Mouse (Mus musculus) MEL (cell line): ENCODE results near the gene Eif4e1b. TPM values are rescaled to one million over a fixed set of nuclear protein-coding genes. Genes with fewer than 3 reads are reported as not detected.

Experiments
- DNase-seq: peaks from one replicate; pipeline ENCODE4 v3.0.0; 2011; ENCODE audit warnings: low read depth, low spot score
- H3K27ac ChIP-seq: 2 replicates; pipeline ENCODE4 v1.5.1; 2012; ENCODE audit warnings: low read depth, mild to moderate bottlenecking, control low read depth, low read length, moderate library complexity; ENCODE audit not compliant: control insufficient read depth
- H3K27me3 ChIP-seq, 2 experiments: fragments of 150-350 bp in 1 of 2; sonication (generic) in 1 of 2; 2 replicates each; pipeline ENCODE4 v1.6.1; 2012; ENCODE audit warnings: low read length in 2 of 2, mild to moderate bottlenecking in 2 of 2, improper control_type of control experiment in 1 of 2, moderate library complexity in 1 of 2; ENCODE audit not compliant: insufficient read depth in 2 of 2, control insufficient read depth in 1 of 2
- H3K36me3 ChIP-seq, 2 experiments: 2 replicates each; pipeline ENCODE4 v1.6.1; 2012 to 2014; ENCODE audit warnings: low read length in 2 of 2, improper control_type of control experiment in 1 of 2, inconsistent platforms in 1 of 2, mild to moderate bottlenecking in 1 of 2; ENCODE audit not compliant: insufficient read depth in 2 of 2, control insufficient read depth in 1 of 2
- H3K4me1 ChIP-seq, 2 experiments: fragments of 150-350 bp in 1 of 2; sonication (generic) in 1 of 2; 2 replicates each; pipeline ENCODE4 v1.6.1; 2012; ENCODE audit warnings: low read length in 2 of 2, improper control_type of control experiment in 1 of 2, mild to moderate bottlenecking in 1 of 2; ENCODE audit not compliant: insufficient read depth in 2 of 2, control insufficient read depth in 1 of 2
- H3K4me3 ChIP-seq, 2 experiments: fragments of 150-350 bp in 1 of 2; sonication (generic) in 1 of 2; 2 replicates each; pipeline ENCODE4 v1.5.1; 2012; ENCODE audit warnings: low read depth in 2 of 2, low read length in 2 of 2, mild to moderate bottlenecking in 2 of 2, moderate library complexity in 2 of 2, control low read depth in 1 of 2, improper control_type of control experiment in 1 of 2; ENCODE audit not compliant: control insufficient read depth in 1 of 2, insufficient read depth in 1 of 2
- H3K79me2 ChIP-seq: 2 replicates; pipeline ENCODE4 v1.6.1; 2012; ENCODE audit warnings: mild to moderate bottlenecking, low read length, moderate library complexity; ENCODE audit not compliant: control insufficient read depth, poor library complexity, insufficient read depth
- H3K9ac ChIP-seq: 2 replicates; pipeline ENCODE4 v1.6.1; 2012; ENCODE audit warnings: low read depth, mild to moderate bottlenecking, control low read depth, low read length, moderate library complexity; ENCODE audit not compliant: control insufficient read depth, poor library complexity, severe bottlenecking
- H3K9me3 ChIP-seq: fragments of 150-350 bp; sonication (generic); replicated peaks from 2 replicates; pipeline ENCODE4 v1.6.1; 2012; ENCODE audit warnings: mild to moderate bottlenecking, low read length, improper control_type of control experiment, moderate library complexity; ENCODE audit not compliant: insufficient read depth
- CHD1 ChIP-seq: IDR thresholded peaks from 2 replicates; pipeline ENCODE4 v1.6.1; 2012; ENCODE audit warnings: low read depth, mild to moderate bottlenecking, inconsistent platforms, low read length, improper control_type of control experiment
- CHD2 ChIP-seq: IDR thresholded peaks from 2 replicates; pipeline ENCODE4 v1.6.1; 2011; ENCODE audit warnings: low read length, improper control_type of control experiment
- ETS1 ChIP-seq: IDR thresholded peaks from 2 replicates; pipeline ENCODE4 v1.6.1; 2012; ENCODE audit warnings: low read depth, mild to moderate bottlenecking, inconsistent platforms, low read length, improper control_type of control experiment, moderate library complexity
- GABPA ChIP-seq: IDR thresholded peaks from 2 replicates; pipeline ENCODE4 v1.6.1; 2012; ENCODE audit warnings: low read depth, mild to moderate bottlenecking, inconsistent platforms, low read length, improper control_type of control experiment, moderate library complexity
- HCFC1 ChIP-seq: IDR thresholded peaks from 2 replicates; pipeline ENCODE4 v1.6.1; 2012; ENCODE audit warnings: low read depth, mild to moderate bottlenecking, inconsistent platforms, low read length, improper control_type of control experiment, moderate library complexity
- JUND ChIP-seq: IDR thresholded peaks from 2 replicates; pipeline ENCODE4 v1.6.1; 2011; ENCODE audit warnings: low read depth, mild to moderate bottlenecking, improper control_type of control experiment, low read length
- MAFK ChIP-seq: IDR thresholded peaks from 2 replicates; pipeline ENCODE4 v1.6.1; 2011; ENCODE audit warnings: low read depth, mild to moderate bottlenecking, low read length, improper control_type of control experiment, borderline replicate concordance
- MAX ChIP-seq: IDR thresholded peaks from 2 replicates; pipeline ENCODE4 v1.6.1; 2011; ENCODE audit warnings: low read length, improper control_type of control experiment
- MEF2A ChIP-seq: IDR thresholded peaks from 2 replicates; pipeline ENCODE4 v1.6.1; 2014; ENCODE audit warnings: low read depth, mild to moderate bottlenecking, inconsistent platforms, low read length, improper control_type of control experiment; ENCODE audit not compliant: poor library complexity, insufficient replicate concordance, severe bottlenecking; ENCODE audit errors: extremely low read depth
- MXI1 ChIP-seq: IDR thresholded peaks from 2 replicates; pipeline ENCODE4 v1.6.1; 2011; ENCODE audit warnings: mild to moderate bottlenecking, low read depth, low read length, improper control_type of control experiment
- MYC ChIP-seq: IDR thresholded peaks from 2 replicates; pipeline ENCODE4 v1.6.1; 2011; ENCODE audit warnings: low read depth, mild to moderate bottlenecking, low read length, improper control_type of control experiment, moderate library complexity
- NRF1 ChIP-seq: IDR thresholded peaks from 2 replicates; pipeline ENCODE4 v1.6.1; 2014; ENCODE audit warnings: low read depth, mild to moderate bottlenecking, inconsistent platforms, low read length, improper control_type of control experiment, moderate library complexity; ENCODE audit not compliant: poor library complexity, insufficient read depth, severe bottlenecking
- POLR2A ChIP-seq, 2 experiments: IDR thresholded peaks; 2 replicates each; pipeline ENCODE4 v1.6.1; 2011 to 2012; ENCODE audit warnings: low read length in 2 of 2, mild to moderate bottlenecking in 2 of 2, control low read depth in 1 of 2, improper control_type of control experiment in 1 of 2, low read depth in 1 of 2, moderate library complexity in 1 of 2; ENCODE audit not compliant: control insufficient read depth in 1 of 2, insufficient read depth in 1 of 2, poor library complexity in 1 of 2
- POLR2AphosphoS5 ChIP-seq: IDR thresholded peaks from 2 replicates; pipeline ENCODE4 v1.6.1; 2012; ENCODE audit warnings: low read depth, borderline replicate concordance, mild to moderate bottlenecking, inconsistent platforms, low read length, moderate library complexity, mixed read lengths
- RAD21 ChIP-seq: IDR thresholded peaks from 2 replicates; pipeline ENCODE4 v1.6.1; 2011; ENCODE audit warnings: mild to moderate bottlenecking, low read depth, low read length, improper control_type of control experiment
- SIN3A ChIP-seq: IDR thresholded peaks from 2 replicates; pipeline ENCODE4 v1.6.1; 2012; ENCODE audit warnings: low read length, improper control_type of control experiment, inconsistent platforms
- TCF12 ChIP-seq: IDR thresholded peaks from 2 replicates; pipeline ENCODE4 v1.6.1; 2014; ENCODE audit warnings: low read depth, mild to moderate bottlenecking, inconsistent platforms, low read length, improper control_type of control experiment, moderate library complexity
- USF2 ChIP-seq, 2 experiments: IDR thresholded peaks; 2 replicates each; pipeline ENCODE4 v1.6.1; 2011 to 2012; ENCODE audit warnings: improper control_type of control experiment in 2 of 2, low read length in 2 of 2, borderline replicate concordance in 1 of 2, inconsistent platforms in 1 of 2, low read depth in 1 of 2, mild to moderate bottlenecking in 1 of 2; ENCODE audit not compliant: insufficient read depth in 1 of 2
- ZKSCAN1 ChIP-seq: IDR thresholded peaks from 2 replicates; pipeline ENCODE4 v1.6.1; 2012; ENCODE audit warnings: low read depth, mild to moderate bottlenecking, inconsistent platforms, low read length, improper control_type of control experiment, moderate library complexity
- ZNF384 ChIP-seq: IDR thresholded peaks from 2 replicates; pipeline ENCODE4 v1.6.1; 2012; ENCODE audit warnings: low read depth, mild to moderate bottlenecking, inconsistent platforms, low read length, improper control_type of control experiment
- polyA plus RNA-seq, 2 experiments: library from polyadenylated mRNA; stranded (reverse) in 1 of 2; unstranded in 1 of 2; fragments of >175 nt in 1 of 2; fragments of >200 nt in 1 of 2; gene quantifications; 2 replicates each; pipeline versions ENCODE4 v1.2.1 to v1.2.4; 2012; ENCODE audit warnings: low replicate concordance in 2 of 2, low read depth in 1 of 2; ENCODE audit not compliant: insufficient read length in 2 of 2, insufficient read depth in 1 of 2, missing spikeins in 1 of 2
- total RNA-seq: library from RNA; depleted of rRNA; stranded (reverse); fragments of 300-350 nt; gene quantifications from 2 replicates; pipeline ENCODE4 v1.2.3, GENCODE M21; 2012

Gene Eif4e1b
- total and polyA plus RNA-seq, 3 experiments = not detected

DNA sequence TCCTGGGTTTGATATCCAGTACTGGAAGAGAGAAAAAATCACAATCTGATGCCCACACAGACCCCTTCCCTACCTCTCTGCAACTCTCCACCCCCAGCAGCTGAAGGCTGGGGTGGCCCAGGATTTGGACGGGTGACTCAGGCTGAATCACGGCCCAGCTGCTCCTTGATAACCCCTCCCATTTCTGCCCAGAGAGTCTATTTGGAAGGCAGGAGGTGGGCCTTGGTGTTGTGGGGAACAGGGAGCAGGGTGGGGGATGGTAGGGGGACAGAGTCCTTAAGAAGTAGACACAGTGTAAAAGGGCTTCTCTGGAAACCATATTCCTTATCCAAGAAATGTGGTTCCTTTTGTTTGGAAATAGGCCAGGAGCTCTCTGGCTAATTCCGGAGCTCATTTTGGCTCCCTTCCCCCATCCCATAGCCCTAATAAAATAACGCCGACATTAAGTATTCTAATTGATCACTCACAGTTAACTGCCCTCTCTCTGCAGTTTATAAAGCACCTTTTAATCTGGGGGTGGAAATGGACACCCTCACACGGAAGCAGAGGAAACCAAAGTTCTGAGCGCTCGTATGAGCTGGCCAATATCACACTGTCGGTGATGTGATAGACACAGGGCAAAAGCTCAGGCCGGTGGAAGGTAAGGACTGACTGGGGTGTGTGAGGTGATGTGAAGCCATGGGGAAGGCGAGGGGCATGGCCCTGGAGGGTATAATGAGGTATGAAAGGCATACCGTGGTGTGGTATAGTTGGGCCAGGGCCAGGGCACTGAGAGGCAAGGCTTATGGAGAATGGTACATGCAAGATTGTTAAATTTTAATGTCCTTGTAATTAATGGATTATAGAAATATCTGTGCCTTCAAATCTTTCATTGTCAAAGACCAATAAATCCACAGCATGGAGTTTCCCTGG is 29.4 kb upstream of the Eif4e1b start:
- H3K9ac ChIP-seq = no peak overlapping the region
- H3K4me3 ChIP-seq = no peak overlapping the region
- H3K27ac ChIP-seq = no peak overlapping the region
- H3K9me3 ChIP-seq = no peaks in the 10 kb centered on the region
- H3K27me3 ChIP-seq = no peaks in the 10 kb centered on the region; a peak in 1 of 4 replicates
- TF ChIP-seq CHD1 (no peak), USF2 (IDR thresholded peaks at IDR 0.05; ENCODE audit: borderline replicate concordance in 1 of 2, insufficient read depth in 1 of 2, low read depth in 1 of 2, low read length in 2 of 2) (no peak), POLR2AphosphoS5 (no peak), HCFC1 (no peak), MAX (no peak), RAD21 (no peak), NRF1 (no peak), ETS1 (no peak), ZNF384 (no peak), JUND (no peak), ZKSCAN1 (no peak), MYC (no peak), GABPA (no peak), SIN3A (no peak)
- H3K79me2 ChIP-seq = no peaks in the 10 kb centered on the region
- DNase-seq = no peak
- H3K4me1 ChIP-seq = no peaks in the 10 kb centered on the region
- no peaks in the 10 kb centered on the region for H3K36me3 ChIP-seq

DNA sequence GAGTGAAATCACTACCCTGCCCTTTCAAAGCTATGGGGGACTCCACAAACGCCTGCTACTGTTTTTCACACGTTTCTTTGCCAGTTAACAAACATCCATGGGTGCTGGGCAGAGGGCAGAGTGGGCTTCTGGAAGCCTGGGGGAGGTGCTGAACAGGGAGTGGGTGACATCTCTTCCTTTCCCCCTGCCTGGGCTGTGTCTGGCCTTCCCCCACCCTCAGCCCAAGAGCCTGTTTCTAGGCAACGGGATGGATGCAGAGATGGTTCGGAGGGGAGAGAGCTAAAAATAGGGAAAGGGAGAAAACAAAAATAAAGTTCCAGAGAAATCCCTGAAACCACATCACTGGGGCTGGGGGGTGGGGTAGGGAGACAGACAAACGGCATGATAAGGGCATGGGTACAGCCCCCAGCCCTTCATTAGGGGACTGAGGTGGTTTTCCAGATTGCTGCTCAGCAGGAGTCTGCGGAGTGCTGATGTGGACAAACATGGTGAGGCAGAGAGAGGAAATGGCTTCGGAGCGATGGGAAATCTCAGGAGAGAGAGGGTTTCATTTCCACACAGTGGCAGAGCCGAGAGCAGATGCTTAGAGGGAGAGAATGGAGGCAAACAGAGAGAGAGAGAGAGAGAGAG is 28.5 kb upstream of the Eif4e1b start:
- DNase-seq = no peak
- no peaks in the 10 kb centered on the region for H3K4me1 ChIP-seq
- TF ChIP-seq TCF12 = no peak
- TF ChIP-seq ETS1 = no peak
- no peak for TF ChIP-seq CHD2
- TF ChIP-seq MYC = no peak
- TF ChIP-seq MAX = no peak
- no peak for TF ChIP-seq USF2 (IDR thresholded peaks at IDR 0.05; ENCODE audit: borderline replicate concordance in 1 of 2, insufficient read depth in 1 of 2, low read depth in 1 of 2, low read length in 2 of 2)
- TF ChIP-seq POLR2A (IDR thresholded peaks at IDR 0.05; ENCODE audit: control insufficient read depth in 1 of 2, insufficient read depth in 1 of 2, low read depth in 1 of 2, low read length in 2 of 2, poor library complexity in 1 of 2) = no peak
- no peak for TF ChIP-seq MXI1
- TF ChIP-seq MEF2A = no peak
- no peak for TF ChIP-seq GABPA
- no peak for TF ChIP-seq MAFK
- H3K9ac ChIP-seq = no peak overlapping the region
- H3K79me2 ChIP-seq = no peaks in the 10 kb centered on the region
- no peak overlapping the region for H3K27ac ChIP-seq
- H3K36me3 ChIP-seq = no peaks in the 10 kb centered on the region
- H3K27me3 ChIP-seq = no peaks in the 10 kb centered on the region; a peak in 1 of 4 replicates
- no peaks in the 10 kb centered on the region for H3K9me3 ChIP-seq
- no peak overlapping the region for H3K4me3 ChIP-seq
